Mouse (Mus musculus): ENCODE measurements around the gene 1700001P01Rik.

1700001P01Rik gene

DNA sequence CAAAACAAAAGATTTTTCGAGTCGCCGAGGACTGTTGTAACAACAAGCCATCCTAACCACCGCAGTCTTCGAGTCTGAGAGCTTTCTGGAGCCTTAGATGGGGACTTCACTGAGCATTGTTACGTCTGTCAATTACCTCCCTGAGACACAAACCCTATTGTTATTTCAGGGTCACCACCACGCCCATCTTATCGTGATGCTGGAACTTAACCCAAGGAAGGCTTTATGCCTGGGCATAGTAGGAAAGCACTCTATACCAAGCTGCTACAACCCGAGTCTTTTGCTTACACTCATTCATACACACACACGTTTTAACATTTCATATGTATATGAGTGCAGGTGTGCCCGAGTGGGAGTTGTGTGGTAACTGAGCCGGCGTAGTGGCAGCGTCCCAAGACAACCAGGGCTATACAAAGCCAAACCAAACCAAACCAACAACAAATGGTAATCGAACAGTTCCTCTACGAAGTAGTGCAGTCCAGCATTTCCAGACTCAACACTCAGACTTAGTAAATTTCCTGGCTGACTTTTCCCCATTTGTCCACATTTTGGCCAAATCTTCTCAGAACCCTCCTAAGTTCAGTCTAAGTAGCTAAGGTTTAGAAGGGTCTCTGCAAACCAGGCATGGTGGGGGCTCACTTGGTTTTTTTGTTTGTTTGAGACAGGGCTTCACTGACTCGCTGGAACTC is at the start of gene 1700001P01Rik:
Gene 1700001P01Rik (minus strand): TSS at position 111 of the 689 bp plus-strand sequence.
- 38% methylated on average over 17 of the region's 17 CpGs for WGBS

DNA sequence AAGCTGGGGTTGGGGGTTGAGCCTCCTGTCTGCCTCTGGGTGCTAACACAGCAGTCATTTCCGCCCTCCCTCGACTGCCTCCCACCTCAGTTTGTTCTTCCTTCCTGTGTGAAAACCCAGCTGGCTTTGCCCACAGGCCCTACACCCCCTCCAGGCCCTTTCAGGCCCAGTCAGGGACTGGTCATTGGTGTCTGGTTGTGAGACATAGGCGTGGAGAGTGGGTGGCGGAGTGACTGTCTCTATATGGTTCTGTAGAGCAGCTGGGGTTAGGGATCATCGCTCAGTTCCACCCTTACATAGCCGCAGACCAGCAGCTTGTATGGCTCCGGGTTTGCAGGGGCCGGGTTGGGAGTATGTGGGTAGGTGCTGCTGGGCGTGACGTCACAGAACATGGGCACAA is 49.6 kb upstream of the 1700001P01Rik start:
- 58% methylated on average over 10 of the region's 10 CpGs for WGBS

DNA sequence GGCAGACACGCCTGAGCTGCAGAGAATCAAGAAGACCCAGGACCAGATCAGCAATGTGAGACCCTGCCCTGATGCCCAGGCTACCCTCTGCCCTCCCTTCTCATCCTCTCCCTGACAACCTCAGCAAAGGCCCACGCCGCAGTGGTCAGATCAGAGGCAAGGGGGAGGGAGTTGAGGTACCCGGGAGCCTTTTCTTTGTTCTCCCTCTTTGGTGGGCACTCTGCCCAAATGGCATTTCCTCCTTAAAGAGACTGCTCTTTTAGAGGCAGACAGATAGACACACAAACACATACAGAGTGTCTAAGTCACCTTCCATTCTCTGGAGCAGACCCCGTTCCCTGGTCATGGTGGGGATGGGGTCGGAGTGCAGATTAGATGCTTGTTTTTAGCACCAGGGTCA is 49.2 kb upstream of the 1700001P01Rik start:
- WGBS, result 49% methylated on average over 6 of the region's 6 CpGs

DNA sequence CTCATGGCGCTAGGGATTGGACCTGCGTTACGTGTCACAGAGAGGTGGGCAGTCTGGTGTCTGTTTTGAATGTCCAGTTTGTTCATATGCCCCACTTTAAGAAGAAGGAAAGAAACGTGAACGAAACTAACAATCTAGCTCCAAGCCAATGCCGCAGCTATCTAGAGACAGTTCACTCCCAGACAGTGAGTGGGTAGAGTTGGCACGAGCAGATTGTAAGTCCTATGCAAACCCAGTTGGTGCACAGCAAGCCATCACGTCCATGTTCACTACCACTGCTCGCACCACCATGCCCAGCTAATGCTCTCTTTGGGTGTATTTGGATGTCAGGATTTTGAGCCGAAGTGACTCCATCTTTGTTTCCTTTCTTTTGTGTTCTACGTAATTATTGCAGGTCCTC is 48.5 kb upstream of the 1700001P01Rik start:
- 69% methylated on average over 11 of the region's 11 CpGs for WGBS

DNA sequence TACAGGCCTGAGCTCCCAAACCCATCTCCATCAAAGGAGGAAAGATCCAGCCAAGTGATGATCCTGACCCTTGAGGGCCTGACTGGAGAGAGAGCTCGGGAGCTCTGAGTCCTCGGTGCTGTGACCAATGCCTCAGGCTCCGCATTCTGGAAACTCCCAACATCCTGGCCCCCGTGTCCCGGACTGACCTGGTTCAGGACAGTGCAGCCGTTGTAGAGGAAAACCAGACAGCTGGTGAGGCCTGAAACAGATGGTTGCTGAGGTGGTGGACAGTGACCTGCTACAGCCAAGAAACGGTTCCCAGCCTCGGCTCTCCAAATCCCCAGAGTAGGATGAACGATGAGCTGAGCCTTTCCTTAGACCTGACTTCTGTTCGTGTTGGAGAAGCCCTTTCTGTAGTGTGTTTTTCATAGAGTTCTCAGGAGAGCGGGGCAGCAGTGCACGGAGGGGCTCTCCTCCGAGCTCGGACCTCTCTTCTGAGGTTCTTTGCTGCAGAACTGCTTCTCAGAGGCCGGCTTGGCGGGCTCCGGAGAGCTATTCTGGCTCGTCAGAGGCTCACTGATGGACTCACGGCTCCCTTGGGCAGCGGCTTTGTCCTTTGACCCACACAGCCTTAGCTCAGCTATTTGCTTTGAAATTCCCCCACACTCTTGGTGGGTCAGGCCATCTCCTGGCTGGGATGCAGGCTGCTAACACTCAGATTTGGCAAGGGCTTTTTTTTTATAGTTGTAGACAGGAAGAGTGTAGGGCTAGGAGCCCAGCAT is 47.3 kb upstream of the 1700001P01Rik start:
- WGBS, result 69% methylated on average over 20 of the region's 20 CpGs

DNA sequence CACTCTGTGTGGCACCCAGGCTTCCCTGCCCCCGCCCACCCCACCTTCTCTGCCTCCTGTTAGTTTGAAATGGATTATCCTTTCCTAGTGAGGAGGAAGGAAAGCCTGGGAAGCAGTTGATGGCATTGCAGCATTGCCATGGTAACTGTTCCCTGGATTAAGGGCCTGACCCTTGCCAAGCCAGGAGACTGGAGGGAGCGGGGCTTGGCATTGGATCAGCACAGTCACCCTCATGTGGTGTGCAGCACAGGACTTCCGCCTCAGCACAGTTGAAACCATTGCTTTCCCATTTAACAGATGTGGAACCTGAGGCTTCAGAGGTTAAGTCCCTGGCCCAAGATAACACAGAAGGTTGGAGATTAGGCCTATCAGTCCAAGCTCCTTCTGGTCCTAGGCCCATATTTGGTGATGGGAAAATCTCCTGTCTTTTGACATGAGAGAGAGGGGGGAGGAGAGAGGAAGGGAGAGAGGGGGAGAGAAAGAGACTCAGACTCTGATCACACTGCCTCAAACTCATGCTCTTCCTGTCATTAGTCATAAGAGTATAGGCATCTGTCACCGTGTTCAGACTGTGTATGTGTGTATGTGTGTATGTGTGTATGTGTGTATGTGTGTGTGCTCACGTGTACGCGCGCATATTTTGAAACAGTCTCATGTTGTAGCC is 45.8 kb upstream of the 1700001P01Rik start:
- WGBS, result 84% methylated on average over 8 of the region's 8 CpGs

DNA sequence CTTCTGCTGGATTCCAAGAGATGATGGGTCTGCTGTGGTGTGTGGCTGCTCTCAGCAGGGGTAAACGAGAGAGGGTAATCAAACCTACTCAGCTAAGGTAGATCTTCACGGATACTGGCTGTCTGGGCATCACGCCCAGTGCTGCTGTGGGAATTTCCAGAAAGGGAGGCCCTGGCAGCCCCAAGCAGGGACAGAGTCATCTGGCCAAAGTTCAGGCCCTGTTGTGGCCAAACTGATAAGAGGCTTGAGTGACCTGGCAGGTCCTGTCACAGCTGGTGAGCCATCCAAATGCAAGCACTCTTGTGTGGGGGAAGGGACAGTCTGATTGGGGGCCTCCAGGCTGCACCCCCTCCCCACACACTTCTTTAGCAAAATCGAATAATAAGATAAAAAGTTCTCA is 45.1 kb upstream of the 1700001P01Rik start:
- 40% methylated on average over 4 of the region's 4 CpGs for WGBS

DNA sequence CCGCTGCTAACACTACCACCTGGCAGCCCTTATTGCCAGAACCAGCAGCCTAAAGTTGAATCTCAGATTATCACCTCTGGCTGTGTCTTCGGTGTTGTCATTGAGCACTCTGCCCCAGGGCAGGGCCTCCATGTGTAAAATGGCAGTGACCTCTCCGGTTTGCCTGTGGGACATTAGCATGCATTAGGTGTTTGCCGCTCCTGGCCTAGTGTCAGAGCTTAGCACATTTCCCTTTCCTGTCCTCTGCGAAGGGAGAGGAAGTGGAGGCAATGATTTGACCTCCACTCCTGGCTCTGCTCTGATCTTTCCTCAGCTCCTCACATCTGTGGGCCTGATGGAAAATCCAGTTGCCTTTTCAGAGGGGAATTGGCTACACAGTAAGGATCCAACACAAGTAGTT is 44.2 kb upstream of the 1700001P01Rik start:
- 69% methylated on average over 5 of the region's 5 CpGs for WGBS

DNA sequence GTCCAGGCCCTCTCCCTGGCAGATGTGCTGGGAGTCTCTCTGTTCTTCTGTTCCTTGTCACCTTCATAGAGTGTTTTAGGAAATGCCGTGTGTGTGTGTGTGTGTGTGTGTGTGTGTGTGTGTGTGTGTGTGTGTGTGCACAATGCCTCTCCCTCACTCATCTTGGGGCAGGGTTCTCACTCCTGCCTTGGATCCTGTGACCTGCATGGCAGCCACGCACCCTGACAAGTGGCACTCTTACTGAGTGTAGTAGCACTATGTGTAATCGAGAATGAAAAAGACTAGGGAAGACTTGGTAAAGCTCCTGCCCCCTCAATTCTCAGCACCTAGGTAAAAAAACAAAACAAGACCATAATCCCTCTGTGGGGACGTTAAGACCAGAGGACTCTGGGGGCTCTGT is 43.4 kb upstream of the 1700001P01Rik start:
- WGBS, result 48% methylated on average over 4 of the region's 4 CpGs

DNA sequence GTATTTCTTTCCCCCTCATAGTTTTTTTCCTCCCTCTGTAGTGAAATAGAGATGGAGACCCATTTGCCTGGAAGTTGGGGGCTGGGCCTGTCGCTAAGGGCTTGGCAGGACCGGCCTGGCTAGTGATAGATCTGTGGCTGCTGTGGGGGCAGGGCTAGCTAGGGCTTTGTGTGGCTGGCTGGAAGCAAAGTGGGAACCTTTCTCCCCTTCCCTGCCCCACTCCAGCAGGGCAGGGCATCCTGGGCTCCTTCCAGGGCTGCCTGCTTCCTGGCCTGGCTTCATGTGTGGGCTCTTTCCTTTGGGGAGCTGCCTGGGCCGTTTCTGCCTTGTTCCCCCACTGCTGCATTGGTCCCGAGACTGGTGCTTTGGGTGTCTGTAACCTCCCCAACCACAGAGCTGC is 42.9 kb upstream of the 1700001P01Rik start:
- WGBS, result 17% methylated on average over 4 of the region's 4 CpGs

DNA sequence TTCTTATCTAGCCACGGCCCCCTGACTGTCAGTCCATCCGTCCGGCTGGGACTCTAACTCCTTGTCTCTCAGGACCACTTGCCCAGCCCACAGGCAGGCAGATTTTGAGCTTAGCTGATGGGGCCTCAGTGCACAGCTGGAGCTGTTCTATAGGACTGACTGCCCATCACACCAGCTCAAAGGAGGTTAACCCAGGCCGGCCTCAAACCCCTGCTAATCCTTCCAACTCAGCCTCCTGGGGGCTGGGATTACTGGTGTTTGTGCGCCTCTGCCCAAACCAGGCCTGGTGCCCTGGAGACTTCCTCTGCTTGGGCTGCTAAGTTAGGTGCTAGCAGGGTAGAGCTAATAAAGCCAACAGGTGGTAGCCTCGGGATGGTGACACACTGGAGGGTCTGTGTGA is 42.3 kb upstream of the 1700001P01Rik start:
- 64% methylated on average over 6 of the region's 6 CpGs for WGBS

DNA sequence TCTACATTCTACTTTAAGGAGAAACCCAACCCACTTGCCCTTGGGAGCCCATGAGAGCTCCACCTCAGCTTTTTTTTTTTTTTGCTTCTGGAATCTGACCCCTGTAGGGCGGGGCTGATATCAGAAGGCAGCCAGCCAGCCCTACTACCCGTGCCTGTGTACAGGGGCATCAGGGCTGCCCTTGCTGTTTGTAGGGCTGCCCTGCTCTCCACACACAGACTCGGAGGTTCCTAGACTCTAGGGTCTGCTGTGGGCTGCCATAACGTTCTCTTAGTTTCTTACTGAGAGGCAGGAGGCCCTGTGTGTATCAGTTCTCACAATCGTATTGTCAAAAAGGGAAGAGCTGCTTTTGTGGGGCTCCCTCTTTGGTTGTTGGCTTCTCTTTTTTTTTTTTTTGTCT is 41.7 kb upstream of the 1700001P01Rik start:
- 63% methylated on average over 5 of the region's 5 CpGs for WGBS

DNA sequence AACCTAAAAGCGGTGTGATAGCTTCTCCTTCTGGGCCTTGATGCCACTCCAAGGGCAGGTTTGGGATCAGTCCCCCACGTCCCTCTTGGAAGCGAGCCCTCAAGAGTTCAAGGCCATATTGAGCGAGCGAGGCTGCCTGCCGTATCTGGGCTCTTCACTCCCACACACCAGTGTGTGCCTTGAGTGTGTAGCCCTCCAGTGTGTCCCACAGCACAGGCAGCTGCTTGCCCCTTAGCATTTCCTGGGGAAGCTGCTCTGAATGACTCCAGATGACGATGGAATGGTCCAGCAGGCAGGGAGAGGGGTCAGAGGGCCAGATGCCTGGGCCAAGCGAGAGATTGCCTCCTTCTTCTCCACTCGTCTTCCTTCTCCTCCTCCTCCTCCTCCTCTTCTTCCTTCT is 41.2 kb upstream of the 1700001P01Rik start:
- WGBS, result 62% methylated on average over 9 of the region's 9 CpGs

DNA sequence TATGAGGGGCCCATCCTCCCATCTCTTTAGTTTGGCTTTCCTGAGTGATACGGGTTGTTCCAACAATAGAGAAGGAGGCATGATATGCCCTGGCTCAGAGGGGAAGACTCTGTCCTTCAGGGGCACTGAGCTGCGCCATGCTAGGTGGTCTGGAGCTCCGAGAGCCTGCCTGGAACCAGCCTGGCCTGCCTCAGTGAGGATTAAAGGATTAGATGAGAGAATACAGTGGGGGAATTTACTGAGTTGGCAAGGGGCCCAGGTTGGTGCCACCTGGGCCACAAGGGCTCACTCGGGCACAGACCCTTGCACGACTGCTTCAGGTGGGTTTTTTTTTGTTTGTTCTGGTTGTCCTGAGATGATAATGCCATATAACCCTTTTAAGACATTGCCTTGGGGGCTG is 40.5 kb upstream of the 1700001P01Rik start:
- 60% methylated on average over 5 of the region's 5 CpGs for WGBS

DNA sequence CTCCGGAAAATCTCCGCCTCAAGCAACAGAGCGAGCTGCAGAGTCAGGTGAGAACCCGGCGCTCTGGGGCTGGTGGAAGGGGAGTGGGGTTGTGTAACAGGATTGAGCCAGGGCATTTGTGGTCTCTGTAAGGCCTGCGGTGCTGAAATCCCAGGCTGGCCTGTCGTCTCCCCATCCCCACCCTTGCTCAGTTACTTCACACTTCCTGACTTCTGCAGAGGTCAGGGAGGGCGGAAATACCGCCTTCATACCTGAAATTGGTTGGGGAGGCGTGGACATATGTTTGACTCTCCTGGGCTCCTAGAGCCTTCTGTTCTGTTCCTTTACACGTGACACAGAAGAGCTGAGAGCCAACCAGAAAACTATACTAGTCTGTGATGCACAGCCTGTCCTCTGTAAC is 40.0 kb upstream of the 1700001P01Rik start:
- 74% methylated on average over 11 of the region's 11 CpGs for whole genome bisulfite sequencing

DNA sequence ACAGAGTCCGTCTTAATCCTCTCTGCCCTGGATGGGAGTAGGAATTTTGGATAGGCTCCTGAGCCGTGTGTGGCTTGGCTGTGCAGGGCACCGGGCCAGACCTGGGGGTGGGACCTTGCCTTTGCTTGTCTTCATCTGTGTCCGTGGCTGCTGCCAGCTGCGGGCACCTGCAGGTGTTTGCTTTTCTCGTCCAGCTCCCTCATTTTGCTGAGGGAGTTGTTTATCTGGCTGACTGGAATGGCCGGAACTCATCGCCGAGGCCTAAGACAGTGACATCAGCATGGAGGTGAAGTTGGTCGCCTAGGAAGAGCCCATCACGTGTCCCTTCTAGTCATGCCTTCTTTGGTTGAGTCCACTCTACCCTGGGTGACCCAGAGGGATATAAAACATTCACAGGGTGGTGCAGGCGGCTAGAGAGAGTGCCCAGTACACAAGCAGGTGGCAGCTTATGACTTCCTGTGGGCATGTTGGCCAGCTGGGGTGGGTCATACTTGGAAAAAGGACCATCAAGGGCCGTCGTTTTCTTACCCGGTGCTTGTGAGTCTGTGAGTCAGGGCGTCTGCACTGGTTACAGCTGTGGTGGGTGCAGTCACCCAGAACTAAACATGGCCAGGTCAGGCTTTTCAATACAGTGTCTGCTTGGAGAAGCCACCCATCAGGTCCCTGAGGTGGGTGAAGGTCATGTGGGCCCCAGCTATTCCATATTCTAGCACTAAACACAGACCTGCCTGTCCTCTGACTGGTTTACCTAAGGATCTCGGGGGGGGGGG is 38.2 kb upstream of the 1700001P01Rik start:
- 54% methylated on average over 17 of the region's 17 CpGs for WGBS

DNA sequence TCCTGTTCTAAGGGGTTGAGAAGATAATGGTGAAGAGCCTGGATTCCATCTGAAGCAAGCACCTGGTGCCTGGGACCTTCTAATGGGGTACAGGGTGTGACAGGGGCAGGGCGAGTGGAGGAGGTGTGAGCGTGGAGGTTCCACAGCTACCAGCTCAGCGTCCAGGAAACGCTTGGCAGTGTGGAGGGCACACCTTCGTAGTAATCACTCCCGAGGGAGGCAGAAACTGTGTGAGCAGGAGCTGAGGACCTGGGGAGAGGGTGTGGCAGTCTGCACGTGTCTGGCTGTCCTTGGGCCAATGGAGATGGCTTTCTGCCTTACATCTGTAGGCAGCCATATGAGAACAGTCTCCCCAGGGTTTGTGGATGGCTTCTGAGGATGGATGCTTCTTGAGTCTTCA is 37.4 kb upstream of the 1700001P01Rik start:
- WGBS, result 26% methylated on average over 7 of the region's 7 CpGs

DNA sequence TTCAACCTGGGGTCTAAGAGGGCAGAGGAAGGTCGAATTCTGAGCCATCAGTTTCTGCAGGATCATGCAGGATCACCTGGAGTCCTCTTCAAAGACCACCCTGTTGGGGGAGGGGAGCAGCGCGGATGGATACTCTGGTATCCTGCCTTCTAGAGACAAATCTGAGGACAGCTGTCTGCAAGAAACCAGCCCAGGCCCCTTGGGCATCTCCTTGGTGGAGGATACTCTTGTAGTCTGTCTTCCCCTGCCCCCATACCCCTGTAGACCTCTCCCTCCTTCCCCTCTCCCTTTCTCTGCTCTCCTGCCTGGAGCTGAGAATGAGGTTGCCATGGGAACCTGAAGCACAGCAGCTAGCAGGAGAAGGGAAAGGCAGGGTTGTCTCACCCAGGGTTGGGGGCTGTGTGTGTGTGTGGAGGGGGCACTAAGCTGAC is 36.8 kb upstream of the 1700001P01Rik start:
- 32% methylated on average over 3 of the region's 3 CpGs for WGBS

DNA sequence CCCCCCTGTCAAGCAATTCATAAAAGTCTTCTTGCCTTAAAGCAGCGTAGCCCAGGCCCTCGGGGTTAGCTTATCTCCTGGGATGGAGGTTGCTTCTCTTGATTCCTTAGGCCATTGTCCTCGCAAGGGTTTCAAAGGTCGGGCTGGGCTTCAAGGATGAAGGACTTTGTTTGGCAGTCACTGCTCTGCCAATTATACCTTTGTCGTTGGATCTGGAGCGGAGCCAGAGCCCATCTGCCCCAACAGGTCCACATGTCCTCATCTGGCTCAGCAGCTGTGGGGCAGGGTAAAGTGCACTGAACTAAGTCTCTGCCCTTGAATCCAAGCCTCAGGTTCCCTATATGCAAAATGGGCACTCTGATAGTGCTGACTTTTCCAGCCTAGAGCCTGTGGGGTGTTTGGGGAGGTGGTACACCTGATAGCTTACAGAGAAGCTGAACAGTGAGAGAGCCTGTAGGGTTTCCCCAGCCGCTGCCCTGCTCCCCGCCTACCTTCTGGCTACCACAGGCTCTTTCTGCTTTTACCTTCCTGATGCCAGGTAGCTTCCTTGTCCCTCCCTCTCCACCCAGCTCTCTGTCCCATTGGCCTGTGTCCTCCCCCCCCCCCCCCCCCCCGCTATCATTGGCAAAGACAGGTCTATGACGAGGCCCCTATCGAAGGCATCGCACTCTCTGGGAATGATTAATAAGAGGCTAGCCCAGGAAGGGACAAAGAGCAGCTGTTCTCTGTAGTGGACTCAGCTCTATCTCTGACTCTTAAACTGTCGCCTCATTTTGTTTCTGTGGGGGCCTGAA is 36.0 kb upstream of the 1700001P01Rik start:
- 34% methylated on average over 12 of the region's 13 CpGs for WGBS

DNA sequence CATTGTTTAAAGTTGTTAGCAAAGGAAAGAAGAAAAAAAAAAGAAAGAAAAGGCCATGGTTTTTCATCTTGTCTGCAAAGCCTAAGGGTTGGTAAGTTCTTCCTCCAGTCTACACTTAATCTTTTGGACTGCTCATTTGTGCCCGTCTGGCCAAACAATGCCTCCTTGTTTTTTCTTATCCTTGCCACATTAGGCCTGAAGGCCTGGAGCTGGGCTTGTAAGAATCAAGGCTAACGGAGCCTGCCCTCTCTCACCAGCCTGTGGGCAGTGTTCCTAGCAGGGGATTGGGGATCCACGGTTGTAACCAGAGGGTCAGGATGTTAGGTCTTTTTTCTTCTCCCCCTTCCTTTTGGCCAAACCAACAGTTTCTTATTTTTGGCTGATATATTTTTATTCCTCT is 35.3 kb upstream of the 1700001P01Rik start:
- 44% methylated on average over 3 of the region's 3 CpGs for WGBS

DNA sequence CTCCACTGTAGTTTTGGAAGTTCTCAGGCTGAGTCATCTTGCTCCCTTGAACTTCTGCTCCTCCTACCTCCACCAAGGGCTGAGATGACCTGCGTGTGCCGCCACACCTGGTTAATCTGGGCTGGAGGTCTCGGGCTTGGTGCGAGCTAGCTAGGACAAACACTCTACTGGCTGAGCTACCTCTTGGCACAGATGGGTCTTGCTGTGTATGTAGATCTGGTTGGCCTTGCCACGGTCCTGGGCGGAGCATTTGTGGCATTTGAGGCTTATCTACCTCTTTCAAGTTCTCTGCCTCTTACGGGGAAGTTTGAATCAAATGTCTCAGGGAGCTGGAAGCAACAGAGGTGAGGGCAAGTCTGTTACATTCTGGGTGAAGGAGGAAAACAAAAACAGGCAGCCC is 34.6 kb upstream of the 1700001P01Rik start:
- 75% methylated on average over 7 of the region's 7 CpGs for WGBS

All from cerebral cortex, adult 2 months (tissue).